Mouse (Mus musculus): ENCODE measurements around the gene Igf2bp3. TPM values are rescaled to one million over a fixed set of nuclear protein-coding genes. Genes with fewer than 3 reads are reported as not detected.

The Igf2bp3 gene
- polyA plus RNA-seq, 1 experiment from 2014 or later = 105 TPM

DNA sequence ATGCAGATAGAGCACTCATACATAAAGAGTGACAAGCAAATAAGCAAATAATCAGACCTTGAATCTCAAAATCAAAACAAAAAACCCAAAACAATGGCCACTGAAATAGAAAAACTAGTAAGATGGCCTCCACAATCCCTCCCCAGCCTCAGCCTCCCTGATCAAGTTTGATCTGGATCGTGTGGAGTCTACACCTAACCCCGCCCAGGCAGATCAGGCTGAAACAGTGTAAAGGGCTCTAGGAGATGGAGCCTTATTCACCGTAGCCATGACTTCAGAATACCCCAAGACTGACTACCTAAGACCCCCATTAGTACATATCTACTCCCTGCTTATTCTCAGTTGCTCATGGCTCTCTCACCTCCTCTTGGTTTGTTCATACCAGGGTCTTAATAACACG, 41.1 kb downstream of the Igf2bp3 start:
- H3K4me1 ChIP-seq (replicated peaks; ENCODE audit: control insufficient read depth, insufficient read depth, low read length) = peaks cover 14% of the 10 kb centered on the region
- no peaks in the 10 kb centered on the region for H3K27me3 ChIP-seq (replicated peaks; ENCODE audit: control insufficient read depth, insufficient read depth, low read length)
- DNase-seq (ENCODE audit: low spot score) (no peak), ATAC-seq (replicated peaks; ENCODE audit: low FRiP score, low TSS enrichment, low read depth) (0 out of 2 replicates have a peak, but pooled peaks have one; percentile 53)
- no peaks in the 10 kb centered on the region for H3K36me3 ChIP-seq (ENCODE audit: control insufficient read depth, insufficient read depth, low read length)
- no peak overlapping the region for H3K4me2 ChIP-seq (ENCODE audit: low read length)
- H3K27ac ChIP-seq (ENCODE audit: low read depth) = no peak overlapping the region
- no peaks in the 10 kb centered on the region for H3K9me3 ChIP-seq (ENCODE audit: control insufficient read depth, low read length)
- WGBS = 67% methylated on average over 4 of the region's 4 CpGs
- H3K4me3 ChIP-seq (ENCODE audit: low read depth, low read length) = no peak overlapping the region
- no peak overlapping the region for H3K9ac ChIP-seq (ENCODE audit: low read length)

DNA sequence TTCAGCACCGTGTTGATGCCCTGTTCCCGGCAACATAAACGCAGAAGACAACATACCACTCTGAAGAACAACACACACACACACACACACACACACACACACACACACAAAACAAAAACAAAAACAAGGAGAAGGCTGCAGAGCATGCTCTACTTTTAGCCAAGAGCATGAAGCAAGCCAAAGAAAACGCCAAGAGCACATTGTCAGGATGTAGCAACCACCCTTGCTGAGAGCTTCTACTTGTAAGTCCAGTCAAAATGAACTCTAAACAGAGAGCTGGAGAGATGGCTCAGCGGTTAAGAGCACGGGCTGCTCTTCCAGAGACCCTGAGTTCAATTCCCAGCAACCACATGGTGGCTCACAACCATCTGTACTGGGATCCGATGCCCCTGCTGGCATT, 41.5 kb downstream of the Igf2bp3 start:
- Histone ChIP-seq H3K4me2 (ENCODE audit: low read length) (no peak overlapping the region), H3K4me3 (ENCODE audit: low read depth, low read length) (no peak overlapping the region), H3K4me1 (replicated peaks; ENCODE audit: control insufficient read depth, insufficient read depth, low read length) (peaks cover 16% of the 10 kb centered on the region), H3K27ac (ENCODE audit: low read depth) (no peak overlapping the region), H3K9me3 (ENCODE audit: control insufficient read depth, low read length) (no peaks in the 10 kb centered on the region), H3K36me3 (ENCODE audit: control insufficient read depth, insufficient read depth, low read length) (no peaks in the 10 kb centered on the region), H3K27me3 (replicated peaks; ENCODE audit: control insufficient read depth, insufficient read depth, low read length) (no peaks in the 10 kb centered on the region), H3K9ac (ENCODE audit: low read length) (no peak overlapping the region)
- no peak for ATAC-seq (replicated peaks; ENCODE audit: low FRiP score, low TSS enrichment, low read depth)
- WGBS = 85% methylated on average over 7 of the region's 7 CpGs
- DNase-seq (ENCODE audit: low spot score) = no peak

DNA sequence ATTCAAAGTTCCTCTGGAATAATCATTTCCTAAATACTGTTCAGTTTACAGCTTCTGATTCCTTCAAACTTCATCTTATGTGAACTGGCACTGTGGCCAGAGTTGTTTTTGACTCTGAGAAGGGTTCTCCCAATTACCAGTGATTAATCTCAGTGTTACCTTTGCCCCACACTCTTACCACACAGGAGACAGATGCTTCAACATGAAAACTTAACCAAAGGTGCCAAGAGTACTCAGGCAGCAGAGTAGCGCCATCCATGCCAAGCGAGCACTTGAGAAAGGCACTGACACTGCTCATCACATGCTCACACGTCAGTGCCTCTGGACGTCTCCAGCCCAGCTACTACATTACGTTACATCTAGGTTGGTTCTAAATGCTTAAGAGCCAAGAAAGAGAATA, 43.5 kb downstream of the Igf2bp3 start:
- Histone ChIP-seq H3K4me1 (replicated peaks; ENCODE audit: control insufficient read depth, insufficient read depth, low read length) (peaks cover 16% of the 10 kb centered on the region), H3K36me3 (ENCODE audit: control insufficient read depth, insufficient read depth, low read length) (no peaks in the 10 kb centered on the region), H3K4me2 (ENCODE audit: low read length) (no peak overlapping the region), H3K9me3 (ENCODE audit: control insufficient read depth, low read length) (no peaks in the 10 kb centered on the region), H3K27ac (ENCODE audit: low read depth) (no peak overlapping the region), H3K27me3 (replicated peaks; ENCODE audit: control insufficient read depth, insufficient read depth, low read length) (no peaks in the 10 kb centered on the region), H3K9ac (ENCODE audit: low read length) (no peak overlapping the region), H3K4me3 (ENCODE audit: low read depth, low read length) (no peak overlapping the region)
- DNase-seq (ENCODE audit: low spot score) (no peak), ATAC-seq (replicated peaks; ENCODE audit: low FRiP score, low TSS enrichment, low read depth) (no peak)
- WGBS = 95% methylated on average over 5 of the region's 5 CpGs

DNA sequence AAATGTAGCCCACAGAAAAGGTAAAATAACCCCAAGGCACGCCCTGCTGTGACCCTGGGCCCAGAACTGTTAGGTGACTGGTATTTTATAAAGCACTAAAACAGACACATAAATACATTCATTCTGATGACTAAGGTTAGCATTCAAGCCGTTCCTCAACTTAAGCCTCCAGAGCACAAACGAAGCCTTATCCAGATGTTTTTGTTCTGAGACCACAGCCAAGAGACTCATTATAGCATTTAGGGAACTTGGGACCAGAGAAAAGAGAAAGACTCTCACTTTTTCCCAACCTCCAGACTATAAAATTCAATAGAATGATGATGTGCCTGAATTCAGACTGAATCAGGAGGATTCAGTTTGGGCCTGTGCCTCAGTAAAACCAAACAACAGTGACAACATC, 46.1 kb downstream of the Igf2bp3 start:
- Histone ChIP-seq H3K4me2 (ENCODE audit: low read length) (no peak overlapping the region), H3K27ac (ENCODE audit: low read depth) (no peak overlapping the region), H3K4me1 (replicated peaks; ENCODE audit: control insufficient read depth, insufficient read depth, low read length) (peaks cover 10% of the 10 kb centered on the region; the same call in 1 of the 2 replicates), H3K9ac (ENCODE audit: low read length) (no peak overlapping the region), H3K27me3 (replicated peaks; ENCODE audit: control insufficient read depth, insufficient read depth, low read length) (no peaks in the 10 kb centered on the region), H3K9me3 (ENCODE audit: control insufficient read depth, low read length) (no peaks in the 10 kb centered on the region), H3K36me3 (ENCODE audit: control insufficient read depth, insufficient read depth, low read length) (no peaks in the 10 kb centered on the region), H3K4me3 (ENCODE audit: low read depth, low read length) (no peak overlapping the region)
- DNase-seq (ENCODE audit: low spot score) (no peak), ATAC-seq (replicated peaks; ENCODE audit: low FRiP score, low TSS enrichment, low read depth) (no peak)
- WGBS = 54% methylated on average over 3 of the region's 3 CpGs

DNA sequence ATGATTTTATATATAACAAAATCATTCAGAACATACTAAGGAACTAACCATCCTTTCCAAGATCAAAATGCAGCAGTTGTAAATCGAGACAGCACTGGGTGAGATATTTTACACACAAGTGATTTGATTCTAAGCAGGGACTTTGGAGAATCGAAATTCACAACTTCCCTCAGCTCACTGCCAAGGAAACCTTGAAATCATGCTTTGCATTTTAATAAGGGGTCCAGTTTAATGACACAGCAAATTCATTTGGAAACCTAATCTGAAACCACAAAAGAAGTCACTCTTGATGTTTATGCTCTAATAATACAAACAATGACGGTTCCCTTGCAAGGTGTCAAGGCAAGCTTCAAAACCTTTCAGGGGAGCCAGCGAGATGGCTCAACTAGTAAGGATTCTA, 47.4 kb downstream of the Igf2bp3 start:
- no peak overlapping the region for H3K4me2 ChIP-seq (ENCODE audit: low read length)
- WGBS = 71% methylated on average over 4 of the region's 4 CpGs

DNA sequence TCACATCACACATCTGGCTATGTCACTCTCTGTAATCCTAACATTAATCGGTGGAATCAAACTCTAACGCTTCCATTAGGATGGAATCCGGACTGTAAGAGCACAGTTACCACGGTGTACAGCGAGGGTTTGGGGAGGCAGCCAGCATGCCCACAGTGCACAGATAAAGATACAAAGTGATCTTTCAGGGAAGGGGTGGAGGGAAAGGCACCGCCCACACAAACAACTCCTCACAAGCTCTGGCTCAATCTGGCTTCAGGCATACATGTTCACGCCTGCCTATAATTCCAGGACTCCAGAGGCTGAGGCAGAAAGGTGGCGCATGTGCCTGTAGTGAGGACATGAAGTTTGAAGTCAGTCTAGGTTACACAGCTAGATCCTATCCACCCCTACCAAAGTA, 48.4 kb downstream of the Igf2bp3 start:
- Histone ChIP-seq H3K27ac (ENCODE audit: low read depth) (no peak overlapping the region), H3K4me1 (replicated peaks; ENCODE audit: control insufficient read depth, insufficient read depth, low read length) (peaks cover 6% of the 10 kb centered on the region; the same call in 1 of the 2 replicates), H3K9me3 (ENCODE audit: control insufficient read depth, low read length) (no peaks in the 10 kb centered on the region), H3K27me3 (replicated peaks; ENCODE audit: control insufficient read depth, insufficient read depth, low read length) (no peaks in the 10 kb centered on the region), H3K4me3 (ENCODE audit: low read depth, low read length) (no peak overlapping the region), H3K9ac (ENCODE audit: low read length) (no peak overlapping the region), H3K4me2 (ENCODE audit: low read length) (no peak overlapping the region), H3K36me3 (ENCODE audit: control insufficient read depth, insufficient read depth, low read length) (no peaks in the 10 kb centered on the region)
- WGBS = 83% methylated on average over 8 of the region's 8 CpGs
- DNase-seq (ENCODE audit: low spot score) = no peak
- no peak for ATAC-seq (replicated peaks; ENCODE audit: low FRiP score, low TSS enrichment, low read depth)

More for the DNA sequence above, 47.4 kb downstream of the Igf2bp3 start:
- DNase-seq (ENCODE audit: low spot score) = no peak
- Histone ChIP-seq H3K27ac (ENCODE audit: low read depth) (no peak overlapping the region), H3K9ac (ENCODE audit: low read length) (no peak overlapping the region), H3K4me1 (replicated peaks; ENCODE audit: control insufficient read depth, insufficient read depth, low read length) (peaks cover 6% of the 10 kb centered on the region; the same call in 1 of the 2 replicates), H3K4me3 (ENCODE audit: low read depth, low read length) (no peak overlapping the region), H3K27me3 (replicated peaks; ENCODE audit: control insufficient read depth, insufficient read depth, low read length) (no peaks in the 10 kb centered on the region), H3K36me3 (ENCODE audit: control insufficient read depth, insufficient read depth, low read length) (no peaks in the 10 kb centered on the region), H3K9me3 (ENCODE audit: control insufficient read depth, low read length) (no peaks in the 10 kb centered on the region)
- no peak for ATAC-seq (replicated peaks; ENCODE audit: low FRiP score, low TSS enrichment, low read depth)

DNA sequence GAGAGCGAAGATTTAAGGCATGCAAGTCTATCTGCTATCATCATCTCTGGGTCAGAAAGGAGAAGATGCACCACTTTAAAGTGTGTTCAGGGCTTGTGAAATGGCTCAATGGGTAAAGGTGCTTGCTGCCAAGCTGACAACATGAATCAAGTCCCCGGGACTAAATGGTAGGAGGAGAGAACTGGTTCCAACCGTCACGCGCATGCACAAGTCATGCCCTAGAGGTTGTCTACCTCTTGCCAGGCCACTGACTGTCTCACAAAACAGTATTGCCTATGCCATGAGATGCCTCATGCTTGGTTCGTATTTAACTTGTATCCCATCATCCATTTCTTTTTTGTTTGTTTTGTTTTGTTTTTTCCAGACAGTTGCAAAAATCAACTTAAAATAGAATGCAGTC, 48.9 kb downstream of the Igf2bp3 start:
- WGBS = 86% methylated on average over 6 of the region's 6 CpGs
- ATAC-seq (replicated peaks; ENCODE audit: low FRiP score, low TSS enrichment, low read depth) = no peak
- Histone ChIP-seq H3K4me3 (ENCODE audit: low read depth, low read length) (no peak overlapping the region), H3K27me3 (replicated peaks; ENCODE audit: control insufficient read depth, insufficient read depth, low read length) (no peaks in the 10 kb centered on the region), H3K9me3 (ENCODE audit: control insufficient read depth, low read length) (no peaks in the 10 kb centered on the region), H3K4me1 (replicated peaks; ENCODE audit: control insufficient read depth, insufficient read depth, low read length) (peaks cover 6% of the 10 kb centered on the region; the same call in 1 of the 2 replicates), H3K9ac (ENCODE audit: low read length) (no peak overlapping the region), H3K4me2 (ENCODE audit: low read length) (no peak overlapping the region), H3K27ac (ENCODE audit: low read depth) (no peak overlapping the region), H3K36me3 (ENCODE audit: control insufficient read depth, insufficient read depth, low read length) (no peaks in the 10 kb centered on the region)
- DNase-seq (ENCODE audit: low spot score) = no peak

DNA sequence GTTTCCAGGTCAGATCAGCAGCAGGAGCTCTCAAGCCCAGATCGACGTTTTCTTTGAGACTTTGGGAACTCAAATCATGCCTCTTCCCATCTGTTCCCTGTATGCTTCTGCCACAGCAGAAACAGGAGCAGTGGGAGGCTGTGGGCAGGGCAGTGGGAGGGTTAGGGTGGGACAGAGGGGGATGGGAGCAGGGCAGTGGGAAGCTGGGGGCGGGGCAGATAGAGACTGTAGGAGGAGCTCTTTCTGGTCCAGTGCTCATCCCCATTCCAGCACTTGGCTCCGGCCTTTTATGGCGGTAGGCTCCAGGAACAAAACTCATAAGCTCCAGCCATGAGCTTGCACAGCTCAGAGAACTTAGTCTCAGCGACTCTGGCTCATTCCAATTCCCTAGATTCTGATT, 49.7 kb downstream of the Igf2bp3 start:
- WGBS = 57% methylated on average over 6 of the region's 6 CpGs
- H3K9me3 ChIP-seq (ENCODE audit: control insufficient read depth, low read length) = no peaks in the 10 kb centered on the region
- no peaks in the 10 kb centered on the region for H3K27me3 ChIP-seq (replicated peaks; ENCODE audit: control insufficient read depth, insufficient read depth, low read length)
- 0 out of 2 replicates have a peak, but pooled peaks have one; percentile 44 for ATAC-seq (replicated peaks; ENCODE audit: low FRiP score, low TSS enrichment, low read depth)
- H3K4me2 ChIP-seq (ENCODE audit: low read length) = no peak overlapping the region
- H3K27ac ChIP-seq (ENCODE audit: low read depth) = no peak overlapping the region
- H3K36me3 ChIP-seq (ENCODE audit: control insufficient read depth, insufficient read depth, low read length) = no peaks in the 10 kb centered on the region
- H3K4me3 ChIP-seq (ENCODE audit: low read depth, low read length) = no peak overlapping the region
- DNase-seq (ENCODE audit: low spot score) = no peak
- H3K9ac ChIP-seq (ENCODE audit: low read length) = no peak overlapping the region
- peaks cover 6% of the 10 kb centered on the region; the same call in 1 of the 2 replicates for H3K4me1 ChIP-seq (replicated peaks; ENCODE audit: control insufficient read depth, insufficient read depth, low read length)

DNA sequence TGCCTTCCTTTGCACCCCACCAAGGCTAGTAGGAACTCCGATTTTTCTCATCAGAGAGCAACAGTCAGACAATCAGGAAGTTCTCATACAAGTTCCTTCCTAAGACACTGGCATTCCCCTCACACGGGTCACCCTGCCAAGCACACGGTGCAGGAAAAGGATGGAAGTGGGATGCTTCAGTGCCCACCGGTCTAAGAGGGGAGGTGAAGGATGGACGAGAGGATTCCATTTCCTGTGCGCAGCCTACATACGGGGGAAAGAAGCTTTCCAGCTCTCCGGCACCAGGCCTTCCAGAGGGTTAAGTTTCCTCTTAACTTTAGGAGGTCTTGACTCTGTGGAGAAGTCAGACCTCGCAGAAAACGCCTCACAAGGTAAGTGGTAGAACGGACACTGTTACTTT, 50.1 kb downstream of the Igf2bp3 start:
- no peak overlapping the region for H3K4me2 ChIP-seq (ENCODE audit: low read length)
- ATAC-seq (replicated peaks; ENCODE audit: low FRiP score, low TSS enrichment, low read depth) (no peak; the same call in 1 of the 2 replicates), DNase-seq (ENCODE audit: low spot score) (no peak)
- no peaks in the 10 kb centered on the region for H3K9me3 ChIP-seq (ENCODE audit: control insufficient read depth, low read length)
- no peaks in the 10 kb centered on the region for H3K27me3 ChIP-seq (replicated peaks; ENCODE audit: control insufficient read depth, insufficient read depth, low read length)
- no peak overlapping the region for H3K4me3 ChIP-seq (ENCODE audit: low read depth, low read length)
- H3K4me1 ChIP-seq (replicated peaks; ENCODE audit: control insufficient read depth, insufficient read depth, low read length) = peaks cover 6% of the 10 kb centered on the region; the same call in 1 of the 2 replicates
- H3K27ac ChIP-seq (ENCODE audit: low read depth) = no peak overlapping the region
- no peak overlapping the region for H3K9ac ChIP-seq (ENCODE audit: low read length)
- 70% methylated on average over 11 of the region's 11 CpGs for WGBS
- no peaks in the 10 kb centered on the region for H3K36me3 ChIP-seq (ENCODE audit: control insufficient read depth, insufficient read depth, low read length)

All from intestine, embryonic 14.5 days (tissue).